Mouse (Mus musculus) liver, embryonic 11.5 days (tissue): Measurements from ENCODE around the gene Polr1d. TPM values are rescaled to one million over a fixed set of nuclear protein-coding genes. Genes with fewer than 3 reads are reported as not detected.
A peak's percentile ranks its signal among the peaks of the same experiment; 100 is the strongest.

Experiments used
- ATAC-seq: fragments of 200-750 bp; cut with Nextera tagmentation; replicated peaks from 2 replicates; pipeline ENCODE4 v1.8.0; 2017; ENCODE audit warnings: moderate number of reproducible peaks, mild to moderate bottlenecking, moderate TSS enrichment, moderate library complexity; ENCODE audit not compliant: low FRiP score
- DNase-seq: peaks from one replicate; pipeline ENCODE4 v3.0.0-alpha.2; 2017; ENCODE audit warnings: low spot score
- H3K27ac ChIP-seq: fragments of 300-500 bp; sonication (generic); 2 replicates; pipeline ENCODE4 v1.5.1; 2014; ENCODE audit warnings: mild to moderate bottlenecking, low read depth, low read length, control low read depth
- H3K27me3 ChIP-seq: fragments of 300-500 bp; sonication (generic); replicated peaks from 2 replicates; pipeline ENCODE4 v1.6.1; 2014; ENCODE audit warnings: low read length, mixed read lengths; ENCODE audit not compliant: control insufficient read depth, insufficient read depth
- H3K36me3 ChIP-seq: fragments of 300-500 bp; sonication (generic); 2 replicates; pipeline ENCODE4 v1.6.1; 2014; ENCODE audit warnings: mild to moderate bottlenecking, low read length, moderate library complexity, mixed read lengths; ENCODE audit not compliant: control insufficient read depth, insufficient read depth
- H3K4me1 ChIP-seq: fragments of 300-500 bp; sonication (generic); replicated peaks from 2 replicates; pipeline ENCODE4 v1.6.1; 2014; ENCODE audit warnings: low read length, mixed read lengths; ENCODE audit not compliant: control insufficient read depth, insufficient read depth
- H3K4me2 ChIP-seq: fragments of 300-500 bp; sonication (generic); 2 replicates; pipeline ENCODE4 v1.6.1; 2014; ENCODE audit warnings: mild to moderate bottlenecking, control low read depth, moderate library complexity
- H3K4me3 ChIP-seq: fragments of 300-500 bp; sonication (generic); 2 replicates; pipeline ENCODE4 v1.5.1; 2014; ENCODE audit warnings: low read depth, low read length, control low read depth
- H3K9ac ChIP-seq: fragments of 300-500 bp; sonication (generic); 2 replicates; pipeline ENCODE4 v1.6.1; 2014; ENCODE audit warnings: low read depth, low read length, control low read depth
- H3K9me3 ChIP-seq: fragments of 300-500 bp; sonication (generic); 2 replicates; pipeline ENCODE4 v1.6.1; 2016; ENCODE audit warnings: low read length, inconsistent platforms, mixed read lengths; ENCODE audit not compliant: control insufficient read depth
- WGBS: fragments of 180-500 bp; shearing (Covaris S2); extraction: QIAGEN DNeasy Blood & Tissue Kit; methylation state at CpG from one replicate; pipeline ENCODE4 v1.1.7; 2014; 5-methylcytosine and 5-hydroxymethylcytosine counted together
- polyA plus RNA-seq: library from polyadenylated mRNA; unstranded; fragments of >200 nt; fragmentation: Nextera tagmentation; extraction: Ambion mirVana; gene quantifications from 2 replicates; pipeline ENCODE4 v1.2.1, GENCODE M21; 2014

The Polr1d gene
- polyA plus RNA-seq, 1 experiment from 2014 or later = 180 TPM

- peaks cover 4% of the 10 kb centered on the region; the same call in 1 of the 2 replicates for H3K36me3 ChIP-seq
- DNase-seq = no peak
- peak overlapping the region; percentile 62; the same call in 1 of the 2 replicates for H3K27ac ChIP-seq
- H3K4me1 ChIP-seq = peaks cover 29% of the 10 kb centered on the region
- H3K9ac ChIP-seq = peak overlapping the region; percentile 83
- 18% methylated on average over 21 of the region's 21 CpGs for WGBS
- H3K27me3 ChIP-seq = no peaks in the 10 kb centered on the region
- peak overlapping the region; percentile 92 for H3K4me3 ChIP-seq
- H3K9me3 ChIP-seq = no peaks in the 10 kb centered on the region
- peak overlapping the region; percentile 88 for H3K4me2 ChIP-seq
- no peak for ATAC-seq
These were observed 1.5 kb upstream of the Polr1d start for GRCm38 (mm10) chr5:147075103-147076025.

GRCm38 (mm10) chr5:147076026-147076798 lies 638 bp upstream of the Polr1d start, which contains the start of gene Lnx2:
Gene Lnx2, minus strand, starts transcription at chr5:147076586.
- Histone ChIP-seq H3K4me3 (peak within 1 kb of the TSS; percentile 92), H3K4me2 (peak within 1 kb of the TSS; percentile 88), H3K9ac (peak within 1 kb of the TSS; percentile 90), H3K9me3 (no peaks in the 10 kb centered on the region), H3K27me3 (no peaks in the 10 kb centered on the region), H3K36me3 (peaks cover 4% of the 10 kb centered on the region; the same call in 1 of the 2 replicates), H3K4me1 (peaks cover 23% of the 10 kb centered on the region), H3K27ac (peak within 1 kb of the TSS; percentile 88)
- ATAC-seq (peak; percentile 96), DNase-seq (peak; percentile 95)
- under 1% methylated on average over 65 of the region's 65 CpGs for WGBS

GRCm38 (mm10) chr5:147077305-147078034 lies 620 bp downstream of the Polr1d start:
- peaks cover 16% of the 10 kb centered on the region for H3K4me1 ChIP-seq
- peak overlapping the region; percentile 88 for H3K27ac ChIP-seq
- DNase-seq (peak; percentile 94), ATAC-seq (peak; percentile 71)
- H3K36me3 ChIP-seq = peaks cover 4% of the 10 kb centered on the region; the same call in 1 of the 2 replicates
- H3K27me3 ChIP-seq = no peaks in the 10 kb centered on the region
- H3K4me2 ChIP-seq = peak overlapping the region; percentile 86
- under 1% methylated on average over 57 of the region's 57 CpGs for WGBS
- no peaks in the 10 kb centered on the region for H3K9me3 ChIP-seq
- peak overlapping the region; percentile 92 for H3K4me3 ChIP-seq
- H3K9ac ChIP-seq = peak overlapping the region; percentile 90

DNA sequence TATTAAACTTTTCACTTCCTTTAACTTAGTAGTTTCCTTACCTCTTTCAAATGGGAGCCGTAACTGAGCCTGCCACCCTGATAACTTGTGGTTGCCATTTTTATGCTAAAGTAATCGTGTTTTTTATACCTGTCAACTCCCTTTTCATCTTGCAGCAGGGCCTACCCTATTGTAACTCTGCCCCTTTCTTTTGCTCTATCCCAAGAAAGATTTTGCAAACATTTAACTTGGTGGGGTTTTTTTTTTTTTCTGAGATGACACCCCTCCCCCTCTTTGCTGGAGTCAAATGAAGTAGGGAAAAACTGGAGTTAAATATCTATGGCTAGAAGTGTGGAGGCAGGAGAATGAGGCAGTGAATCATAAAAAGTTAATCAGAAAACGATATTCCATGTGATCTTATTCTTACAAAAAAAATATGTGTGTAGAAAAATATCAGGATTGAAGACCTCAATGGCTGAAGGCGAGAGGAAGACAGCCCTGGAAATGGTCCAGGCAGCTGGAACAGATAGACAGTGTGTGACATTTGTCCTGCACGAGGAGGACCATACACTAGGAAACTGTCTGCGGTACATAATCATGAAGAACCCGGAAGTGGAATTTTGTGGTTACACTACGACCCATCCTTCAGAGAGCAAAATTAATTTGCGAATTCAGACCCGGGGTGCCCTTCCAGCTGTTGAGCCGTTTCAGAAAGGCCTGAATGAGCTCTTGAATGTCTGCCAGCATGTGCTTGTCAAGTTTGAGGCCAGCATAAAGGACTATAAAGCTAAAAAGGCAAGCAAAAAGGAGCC lies 1.5 kb downstream of the Polr1d start:
- peaks cover 16% of the 10 kb centered on the region for H3K4me1 ChIP-seq
- 56% methylated on average over 11 of the region's 11 CpGs for WGBS
- peak overlapping the region; percentile 86 for H3K4me2 ChIP-seq
- no peak for ATAC-seq
- no peaks in the 10 kb centered on the region for H3K9me3 ChIP-seq
- H3K9ac ChIP-seq = peak overlapping the region; percentile 90
- H3K36me3 ChIP-seq = peaks cover 4% of the 10 kb centered on the region; the same call in 1 of the 2 replicates
- no peak for DNase-seq
- H3K27me3 ChIP-seq = no peaks in the 10 kb centered on the region
- peak overlapping the region; percentile 92 for H3K4me3 ChIP-seq
- no peak overlapping the region for H3K27ac ChIP-seq

- Histone ChIP-seq H3K27ac (no peak overlapping the region), H3K4me1 (no peaks in the 10 kb centered on the region), H3K27me3 (no peaks in the 10 kb centered on the region), H3K9me3 (no peaks in the 10 kb centered on the region), H3K9ac (no peak overlapping the region), H3K36me3 (peaks cover 8% of the 10 kb centered on the region; the same call in 1 of the 2 replicates), H3K4me3 (no peak overlapping the region), H3K4me2 (no peak overlapping the region)
- ATAC-seq (no peak), DNase-seq (no peak)
- WGBS = 90% methylated on average over 9 of the region's 9 CpGs
These were observed 8.5 kb downstream of the Polr1d start for GRCm38 (mm10) chr5:147085201-147085894.

GRCm38 (mm10) chr5:147086816-147087215 lies 10.0 kb downstream of the Polr1d start:
- 84% methylated on average over 4 of the region's 4 CpGs for WGBS
- H3K9me3 ChIP-seq = no peaks in the 10 kb centered on the region
- no peaks in the 10 kb centered on the region for H3K27me3 ChIP-seq
- no peak for DNase-seq
- no peak overlapping the region for H3K27ac ChIP-seq
- no peak for ATAC-seq
- no peak overlapping the region for H3K9ac ChIP-seq
- peaks cover 8% of the 10 kb centered on the region; the same call in 1 of the 2 replicates for H3K36me3 ChIP-seq
- no peak overlapping the region for H3K4me2 ChIP-seq
- H3K4me1 ChIP-seq = no peaks in the 10 kb centered on the region
- H3K4me3 ChIP-seq = no peak overlapping the region

DNA sequence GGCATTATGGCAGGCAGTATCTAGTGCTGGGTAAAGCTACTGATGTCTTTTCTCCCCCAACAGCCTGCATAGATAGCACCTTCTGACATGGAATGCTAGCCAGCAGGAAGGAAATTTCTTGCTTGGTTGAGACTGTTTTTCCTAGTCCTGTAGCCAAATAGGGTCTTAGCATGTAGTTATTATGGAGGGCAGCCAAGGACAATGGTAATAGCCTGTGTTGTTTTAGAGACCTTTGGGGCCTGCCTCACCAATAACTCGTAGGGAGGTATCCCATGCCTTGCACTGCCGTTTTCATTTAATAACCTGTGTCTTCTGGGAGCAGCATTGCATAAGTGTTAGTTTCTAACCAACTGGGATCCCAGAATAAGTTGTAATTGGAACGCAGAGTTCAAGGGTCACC lies 13.0 kb downstream of the Polr1d start:
- H3K9me3 ChIP-seq = no peaks in the 10 kb centered on the region
- H3K36me3 ChIP-seq = peaks cover 8% of the 10 kb centered on the region; the same call in 1 of the 2 replicates
- H3K27me3 ChIP-seq = no peaks in the 10 kb centered on the region
- H3K4me2 ChIP-seq = no peak overlapping the region
- H3K4me1 ChIP-seq = no peaks in the 10 kb centered on the region
- no peak overlapping the region for H3K9ac ChIP-seq
- ATAC-seq (no peak), DNase-seq (no peak)
- H3K27ac ChIP-seq = no peak overlapping the region
- WGBS = 89% methylated on average over 3 of the region's 3 CpGs
- no peak overlapping the region for H3K4me3 ChIP-seq
